Mouse (Mus musculus) midbrain, postnatal 0 days (tissue): ENCODE data around the gene Pars2. TPM values are rescaled to one million over a fixed set of nuclear protein-coding genes. Genes with fewer than 3 reads are reported as not detected.

Experiments
- ATAC-seq: fragments of 200-750 bp; cut with Nextera tagmentation; 2 replicates; pipeline ENCODE4 v1.8.0; 2017; ENCODE audit warnings: moderate number of reproducible peaks, mild to moderate bottlenecking, moderate TSS enrichment, moderate library complexity; ENCODE audit not compliant: low FRiP score
- DNase-seq: peaks from one replicate; pipeline ENCODE4 v3.0.0-alpha.2; 2015; ENCODE audit warnings: low spot score
- H3K27ac ChIP-seq: fragments of 300-500 bp; sonication (generic); 2 replicates; pipeline ENCODE4 v1.5.1; 2014; ENCODE audit warnings: low read depth, mild to moderate bottlenecking, low read length, mixed read lengths
- H3K27me3 ChIP-seq: fragments of 300-500 bp; sonication (generic); 2 replicates; pipeline ENCODE4 v1.6.1; 2014; ENCODE audit warnings: low read length, control low read depth, mixed read lengths; ENCODE audit not compliant: insufficient read depth
- H3K36me3 ChIP-seq: fragments of 300-500 bp; sonication (generic); 2 replicates; pipeline ENCODE4 v1.6.1; 2014; ENCODE audit warnings: low read length, control low read depth, mixed read lengths; ENCODE audit not compliant: insufficient read depth
- H3K4me1 ChIP-seq: fragments of 300-500 bp; sonication (generic); 2 replicates; pipeline ENCODE4 v1.6.1; 2014; ENCODE audit warnings: mild to moderate bottlenecking, control low read depth, antibody characterized with exemption, low read length, mixed read lengths; ENCODE audit not compliant: insufficient read depth
- H3K4me2 ChIP-seq: fragments of 300-500 bp; sonication (generic); 2 replicates; pipeline ENCODE4 v1.6.1; 2014; ENCODE audit warnings: low read depth, mild to moderate bottlenecking, low read length, mixed read lengths; ENCODE audit not compliant: poor library complexity, severe bottlenecking
- H3K4me3 ChIP-seq: fragments of 300-500 bp; sonication (generic); 2 replicates; pipeline ENCODE4 v1.5.1; 2014; ENCODE audit warnings: low read depth, mild to moderate bottlenecking, low read length, moderate library complexity
- H3K9ac ChIP-seq: fragments of 300-500 bp; sonication (generic); replicated peaks from 2 replicates; pipeline ENCODE4 v1.6.1; 2014; ENCODE audit warnings: mild to moderate bottlenecking, low read length, moderate library complexity, mixed read lengths; ENCODE audit not compliant: poor library complexity, severe bottlenecking
- H3K9me3 ChIP-seq: fragments of 300-500 bp; sonication (generic); 2 replicates; pipeline ENCODE4 v1.6.1; 2016; ENCODE audit warnings: low read length, control low read depth
- CTCF ChIP-seq: IDR thresholded peaks from 2 replicates; pipeline ENCODE4 v1.5.1; 2016; ENCODE audit warnings: antibody characterized with exemption, mild to moderate bottlenecking
- WGBS: fragments of 180-500 bp; shearing (Covaris S2); extraction: QIAGEN DNeasy Blood & Tissue Kit; methylation state at CpG from one replicate; pipeline ENCODE4 v1.1.7; 2014; 5-methylcytosine and 5-hydroxymethylcytosine counted together
- polyA plus RNA-seq: library from polyadenylated mRNA; unstranded; fragments of >200 nt; fragmentation: Nextera tagmentation; extraction: Ambion mirVana; gene quantifications from 2 replicates; pipeline ENCODE4 v1.2.1, GENCODE M21; 2015
- total RNA-seq: library from RNA; depleted of rRNA; stranded (reverse); fragments of >200 nt; gene quantifications from 2 replicates; pipeline ENCODE4 v1.2.3, GENCODE M21; 2014; rRNA removed

Gene Pars2
- total and polyA plus RNA-seq, 2 experiments from 2014 or later: 7.0 to 10.3 TPM

- no peak for TF ChIP-seq CTCF
- Histone ChIP-seq H3K4me2 (0 out of 2 replicates have a peak overlapping the region, but pooled peaks have one; percentile 15), H3K36me3 (no peaks in the 10 kb centered on the region), H3K27me3 (no peaks in the 10 kb centered on the region), H3K9me3 (no peaks in the 10 kb centered on the region), H3K27ac (peak overlapping the region; percentile 77), H3K9ac (no peak overlapping the region), H3K4me1 (peaks cover 25% of the 10 kb centered on the region), H3K4me3 (no peak overlapping the region)
- DNase-seq: peak; percentile 72
- ATAC-seq: no peak
- 13% methylated on average over 4 of the region's 4 CpGs for WGBS
Observed at GRCm38 (mm10) chr4:106700798-106701197, 49.9 kb downstream of the Pars2 start.

GRCm38 (mm10) chr4:106703956-106704355, 53.1 kb downstream of the Pars2 start:
- no peak overlapping the region for H3K9ac ChIP-seq
- WGBS: 82% methylated on average over 10 of the region's 10 CpGs
- H3K27ac ChIP-seq: peak overlapping the region; percentile 74

GRCm38 (mm10) chr4:106704416-106704815, 53.5 kb downstream of the Pars2 start:
- Histone ChIP-seq H3K9ac (peak overlapping the region; percentile 19; the same call in 1 of the 2 replicates), H3K27ac (peak overlapping the region; percentile 74), H3K4me2 (no peak overlapping the region), H3K4me1 (peaks cover 25% of the 10 kb centered on the region), H3K27me3 (no peaks in the 10 kb centered on the region), H3K9me3 (no peaks in the 10 kb centered on the region), H3K36me3 (no peaks in the 10 kb centered on the region), H3K4me3 (no peak overlapping the region)
- WGBS: 28% methylated on average over 11 of the region's 11 CpGs
- TF ChIP-seq CTCF: no peak
- no peak for ATAC-seq
- DNase-seq: peak; percentile 77

More at GRCm38 (mm10) chr4:106703956-106704355, 53.1 kb downstream of the Pars2 start:
- ATAC-seq (no peak), DNase-seq (no peak)
- no peaks in the 10 kb centered on the region for H3K9me3 ChIP-seq
- TF ChIP-seq CTCF: no peak
- H3K4me1 ChIP-seq: peaks cover 25% of the 10 kb centered on the region
- H3K27me3 ChIP-seq: no peaks in the 10 kb centered on the region
- H3K4me2 ChIP-seq: no peak overlapping the region
- H3K36me3 ChIP-seq: no peaks in the 10 kb centered on the region
- no peak overlapping the region for H3K4me3 ChIP-seq

Other genes with a start within 250 kb of the Pars2 start
- gene Pcsk9, start 186.7 kb upstream of the Pars2 start, total RNA-seq: 5.3 and 10.1 TPM in 2 replicates
- 3.1 and 3.3 TPM in 2 replicates for gene Pcsk9, start 186.7 kb upstream of the Pars2 start, polyA plus RNA-seq
- gene Bsnd, start 158.8 kb upstream of the Pars2 start, total RNA-seq: 0.09 TPM in 1 of 2 replicates, not detected in the other
- not detected in 2 replicates for gene Bsnd, start 158.8 kb upstream of the Pars2 start, polyA plus RNA-seq
- gene Dhcr24, start 90.0 kb upstream of the Pars2 start, total RNA-seq: 107 and 139 TPM in 2 replicates
- gene Dhcr24, start 90.0 kb upstream of the Pars2 start, polyA plus RNA-seq: 8.0 and 8.1 TPM in 2 replicates
- not detected in 2 replicates for gene Lexm, start 33.8 kb upstream of the Pars2 start, total RNA-seq
- not detected in 2 replicates for gene Lexm, start 33.8 kb upstream of the Pars2 start, polyA plus RNA-seq
- gene Ttc22, start 28.6 kb upstream of the Pars2 start, total RNA-seq: 4.1 and 4.6 TPM in 2 replicates
- gene Ttc22, start 28.6 kb upstream of the Pars2 start, polyA plus RNA-seq: 4.1 and 4.7 TPM in 2 replicates
- 121 and 127 TPM in 2 replicates for gene Ttc4, start 27.9 kb downstream of the Pars2 start, total RNA-seq
- gene Ttc4, start 27.9 kb downstream of the Pars2 start, polyA plus RNA-seq: 93.2 and 111 TPM in 2 replicates
- 1.1 and 1.3 TPM in 2 replicates for gene Mroh7, start 79.9 kb downstream of the Pars2 start, total RNA-seq
- gene Mroh7, start 79.9 kb downstream of the Pars2 start, polyA plus RNA-seq: 0.59 and 0.64 TPM in 2 replicates
- gene Fam151a, start 82.8 kb downstream of the Pars2 start, total RNA-seq: not detected in 2 replicates
- gene Fam151a, start 82.8 kb downstream of the Pars2 start, polyA plus RNA-seq: not detected in 2 replicates
- 4.0 and 7.0 TPM in 2 replicates for gene Acot11, start 153.9 kb downstream of the Pars2 start, total RNA-seq
- 1.8 and 2.1 TPM in 2 replicates for gene Acot11, start 153.9 kb downstream of the Pars2 start, polyA plus RNA-seq